Mouse (Mus musculus): ENCODE results near the gene Zfp710. TPM values are rescaled to one million over a fixed set of nuclear protein-coding genes. Genes with fewer than 3 reads are reported as not detected.
A peak's percentile ranks its signal among the peaks of the same experiment; 100 is the strongest.
"Not testable (repeated sequence)": the region's sequence is repeated elsewhere in the genome, so short reads cannot be mapped to it uniquely, and the experiment has no call there.

Gene Zfp710
- total RNA-seq, 2 experiments from 2014 or later = 18.7 to 26.9 TPM

- peak; percentile 44 for DNase-seq
Observed at GRCm38 (mm10) chr7:80111066-80112045, 86.7 kb downstream of the Zfp710 start.

GRCm38 (mm10) chr7:80113989-80114388 is 89.4 kb downstream of the Zfp710 start:
- peak; percentile 54 for DNase-seq

GRCm38 (mm10) chr7:80114451-80115223 is 90.0 kb downstream of the Zfp710 start:
- DNase-seq = peak; percentile 67

GRCm38 (mm10) chr7:80115224-80115590 is 90.6 kb downstream of the Zfp710 start, which contains the start of gene Idh2:
TSS of gene Idh2 (minus strand) at chr7:80115392.
- peak; percentile 97 for DNase-seq

- DNase-seq = peak; percentile 83
Observed at GRCm38 (mm10) chr7:80116158-80116557, 91.5 kb downstream of the Zfp710 start.

GRCm38 (mm10) chr7:80119198-80119597 is 94.6 kb downstream of the Zfp710 start:
- DNase-seq = no peak

- no peak for DNase-seq
Observed at GRCm38 (mm10) chr7:80121083-80121482, 96.5 kb downstream of the Zfp710 start.

- DNase-seq = no peak
Observed at GRCm38 (mm10) chr7:80123115-80123514, 98.5 kb downstream of the Zfp710 start.

GRCm38 (mm10) chr7:80123672-80124071 is 99.1 kb downstream of the Zfp710 start:
- no peak for DNase-seq

- no peak for DNase-seq
Observed at GRCm38 (mm10) chr7:80129278-80129677, 104.7 kb downstream of the Zfp710 start.

- peak; percentile 59 for DNase-seq
Observed at GRCm38 (mm10) chr7:80130344-80131055, 105.9 kb downstream of the Zfp710 start.

- not testable (repeated sequence) for DNase-seq
Observed at GRCm38 (mm10) chr7:80131315-80131714, 106.7 kb downstream of the Zfp710 start.

- DNase-seq = peak; percentile 77
Observed at GRCm38 (mm10) chr7:80132541-80132940, 107.9 kb downstream of the Zfp710 start.

- peak; percentile 93 for DNase-seq
Observed at GRCm38 (mm10) chr7:80134454-80135172, 110.0 kb downstream of the Zfp710 start.

- DNase-seq = no peak
Observed at GRCm38 (mm10) chr7:80135173-80135532, 110.5 kb downstream of the Zfp710 start.

GRCm38 (mm10) chr7:80138375-80138774 is 113.8 kb downstream of the Zfp710 start:
- DNase-seq = no peak

- DNase-seq = peak; percentile 87
Observed at GRCm38 (mm10) chr7:80140815-80141214, 116.2 kb downstream of the Zfp710 start.
